Mouse (Mus musculus): ENCODE data around the gene Chchd4.

GRCm38 (mm10) chr6:91473805-91474440 is 577 bp upstream of the Chchd4 start:
- TF ChIP-seq CTCF (IDR thresholded peaks at IDR 0.05; ENCODE audit: control insufficient read depth, insufficient read depth, insufficient read length): no peak
- TF ChIP-seq MYOG (IDR thresholded peaks at IDR 0.05; ENCODE audit: control insufficient read depth, extremely low read depth, insufficient read length): no peak
- no peak for TF ChIP-seq MYOD1 (IDR thresholded peaks at IDR 0.05; ENCODE audit: control insufficient read depth, insufficient read length, low read depth)
- TF ChIP-seq CEBPB (IDR thresholded peaks at IDR 0.05; ENCODE audit: low read depth): no peak
- TF ChIP-seq MAX (IDR thresholded peaks at IDR 0.05): no peak
- no peak for TF ChIP-seq USF1 (IDR thresholded peaks at IDR 0.05; ENCODE audit: low read depth)

All from C2C12 (cell line).